Mouse (Mus musculus) kidney, embryonic 16.5 days (tissue): ENCODE measurements around the gene Ubqln4. TPM values are rescaled to one million over a fixed set of nuclear protein-coding genes. Genes with fewer than 3 reads are reported as not detected.
A peak's percentile ranks its signal among the peaks of the same experiment; 100 is the strongest.

ENCODE experiments used
- ATAC-seq: fragments of 200-750 bp; cut with Nextera tagmentation; 2 replicates; pipeline ENCODE4 v1.8.0; 2017; ENCODE audit warnings: moderate TSS enrichment; ENCODE audit not compliant: low FRiP score, low TSS enrichment
- H3K27ac ChIP-seq: fragments of 300-500 bp; sonication (generic); 2 replicates; pipeline ENCODE4 v1.5.1; 2014; ENCODE audit warnings: low read length
- H3K27me3 ChIP-seq: fragments of 300-500 bp; sonication (generic); 2 replicates; pipeline ENCODE4 v1.6.1; 2014; ENCODE audit warnings: low read length, control low read depth, mixed read lengths; ENCODE audit not compliant: insufficient read depth
- H3K36me3 ChIP-seq: fragments of 300-500 bp; sonication (generic); 2 replicates; pipeline ENCODE4 v1.6.1; 2014; ENCODE audit warnings: low read length, control low read depth, mixed read lengths; ENCODE audit not compliant: insufficient read depth
- H3K4me1 ChIP-seq: fragments of 300-500 bp; sonication (generic); 2 replicates; pipeline ENCODE4 v1.6.1; 2014; ENCODE audit warnings: low read length, control low read depth, mixed read lengths; ENCODE audit not compliant: insufficient read depth
- H3K4me2 ChIP-seq: fragments of 300-500 bp; sonication (generic); replicated peaks from 2 replicates; pipeline ENCODE4 v1.6.1; 2014; ENCODE audit warnings: low read depth, low read length
- H3K4me3 ChIP-seq: fragments of 300-500 bp; sonication (generic); 2 replicates; pipeline ENCODE4 v1.5.1; 2014; ENCODE audit warnings: mild to moderate bottlenecking, low read length
- H3K9ac ChIP-seq: fragments of 300-500 bp; sonication (generic); replicated peaks from 2 replicates; pipeline ENCODE4 v1.6.1; 2014; ENCODE audit warnings: low read length
- H3K9me3 ChIP-seq: fragments of 300-500 bp; sonication (generic); 2 replicates; pipeline ENCODE4 v1.6.1; 2016; ENCODE audit warnings: low read length, control low read depth
- WGBS: fragments of 180-500 bp; shearing (Covaris S2); extraction: QIAGEN DNeasy Blood & Tissue Kit; methylation state at CpG from one replicate; pipeline ENCODE4 v1.1.7; 2014; 5-methylcytosine and 5-hydroxymethylcytosine counted together
- polyA plus RNA-seq: library from polyadenylated mRNA; unstranded; fragments of >200 nt; fragmentation: Nextera tagmentation; extraction: Ambion mirVana; gene quantifications from 2 replicates; pipeline ENCODE4 v1.2.1, GENCODE M21; 2015

The Ubqln4 gene
- polyA plus RNA-seq, result 52.7 and 57.8 TPM in 2 replicates

- 0% methylated on average over 18 of the region's 37 CpGs for WGBS
Observed at GRCm38 (mm10) chr3:88553525-88553879, at the start of gene Ubqln4. Gene Ubqln4 (plus strand): TSS chr3:88553758.

DNA sequence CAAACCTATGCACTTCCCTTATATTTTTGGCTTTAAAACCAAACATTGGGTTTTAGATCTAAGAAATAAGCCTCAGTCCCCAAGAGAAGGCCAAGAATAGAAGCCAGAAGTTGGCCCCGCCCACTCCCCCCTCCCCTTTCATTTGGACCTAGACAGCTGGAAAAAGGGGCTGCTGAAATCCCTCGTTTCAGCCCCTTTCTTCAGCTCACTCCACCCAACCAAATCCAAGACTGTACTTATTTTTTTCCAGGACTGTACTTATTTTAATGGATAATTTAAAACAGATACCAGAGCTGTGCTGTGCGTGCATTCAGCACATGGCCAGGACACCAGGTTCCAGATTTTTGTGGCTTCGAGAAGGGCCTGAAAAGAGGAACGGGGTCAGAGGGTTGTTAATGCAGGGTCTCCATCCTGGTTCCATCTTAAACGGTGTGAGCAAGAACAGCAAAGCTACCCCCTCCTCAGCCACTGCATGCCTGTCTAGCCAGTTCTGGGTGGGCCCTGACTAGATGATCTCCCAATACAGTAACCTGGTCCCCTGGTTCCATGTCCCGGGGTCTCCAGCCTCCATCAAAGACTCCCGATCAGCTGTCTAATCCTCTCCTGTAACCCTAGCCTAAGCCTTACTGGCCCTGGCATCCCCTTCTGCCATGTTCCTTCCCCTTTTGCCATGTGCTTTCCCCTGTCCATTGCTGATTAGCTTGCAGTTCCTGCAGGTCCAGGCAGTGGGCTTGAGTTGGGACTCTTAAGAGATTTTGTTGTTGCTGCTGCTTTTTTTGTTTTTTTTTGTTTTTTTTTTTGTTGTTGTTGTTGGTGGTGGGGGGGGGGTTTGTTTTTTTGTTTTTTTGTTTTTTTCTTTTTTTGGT lies 49.4 kb upstream of the Ubqln4 start:
- Histone ChIP-seq H3K4me2 (peak overlapping the region; percentile 96; the same call in 1 of the 2 replicates), H3K4me3 (no peak overlapping the region), H3K36me3 (no peaks in the 10 kb centered on the region)

More at GRCm38 (mm10) chr3:88553525-88553879, at the start of gene Ubqln4:
- Histone ChIP-seq H3K4me1 (peaks cover 23% of the 10 kb centered on the region), H3K27ac (peak within 1 kb of the TSS; percentile 99), H3K36me3 (peaks cover 28% of the 10 kb centered on the region), H3K27me3 (no peaks in the 10 kb centered on the region), H3K9me3 (no peaks in the 10 kb centered on the region), H3K4me2 (peak within 1 kb of the TSS; percentile 91), H3K9ac (peak within 1 kb of the TSS; percentile 95), H3K4me3 (peak within 1 kb of the TSS; percentile 95)
- peak; percentile 92 for ATAC-seq

DNA sequence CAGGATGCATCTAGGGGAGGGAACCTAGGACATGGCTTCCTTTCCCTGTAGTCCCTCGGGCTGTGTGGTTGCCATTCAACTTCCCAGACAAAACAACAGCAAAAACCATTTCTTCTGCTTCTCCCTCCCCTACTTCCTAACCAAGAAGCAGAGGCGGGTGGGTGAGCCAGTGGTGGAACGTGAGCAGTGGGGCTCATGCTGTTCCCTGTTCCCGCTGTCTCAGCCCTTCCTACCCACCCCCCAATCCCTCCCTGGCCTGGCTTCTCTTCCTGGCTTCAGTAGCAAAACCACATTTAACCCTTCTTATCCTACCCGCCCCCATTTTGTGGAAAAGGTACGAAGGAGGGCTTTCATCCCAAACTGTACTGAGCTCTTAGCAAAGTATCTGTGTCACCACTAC lies 48.5 kb upstream of the Ubqln4 start:
- WGBS, result 65% methylated on average over 6 of the region's 6 CpGs
- H3K4me1 ChIP-seq, result peaks cover 49% of the 10 kb centered on the region

More for the DNA sequence above, 49.4 kb upstream of the Ubqln4 start:
- no peaks in the 10 kb centered on the region for H3K27me3 ChIP-seq
- peaks cover 46% of the 10 kb centered on the region for H3K4me1 ChIP-seq
- WGBS, result 54% methylated on average over 8 of the region's 8 CpGs
- no peaks in the 10 kb centered on the region for H3K9me3 ChIP-seq
- H3K27ac ChIP-seq, result peak overlapping the region; percentile 79
- H3K9ac ChIP-seq, result peak overlapping the region; percentile 37; the same call in 1 of the 2 replicates
- ATAC-seq, result no peak

DNA sequence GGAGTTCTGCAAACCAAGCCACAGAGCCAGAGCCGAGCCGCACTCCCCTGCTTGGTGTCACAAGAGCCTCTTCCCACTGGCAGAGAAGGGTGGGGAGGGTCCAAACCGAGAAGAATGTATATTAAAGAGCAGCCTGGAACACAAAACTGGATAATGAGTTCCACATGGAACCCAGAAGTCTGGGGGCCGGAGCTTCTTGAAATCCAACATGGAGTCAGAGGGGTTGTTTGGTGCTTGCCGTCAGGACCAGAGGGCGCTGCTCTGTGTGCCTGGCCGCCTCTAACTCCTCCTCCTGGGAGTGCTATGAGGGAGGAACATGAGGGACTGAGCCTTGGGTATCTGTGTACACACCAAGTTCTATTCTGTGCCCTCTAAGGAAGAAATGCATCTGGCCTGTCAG lies 47.8 kb upstream of the Ubqln4 start:
- no peak for ATAC-seq
- Histone ChIP-seq H3K9me3 (no peaks in the 10 kb centered on the region), H3K9ac (no peak overlapping the region), H3K4me1 (peaks cover 49% of the 10 kb centered on the region), H3K4me2 (no peak overlapping the region), H3K36me3 (no peaks in the 10 kb centered on the region), H3K27me3 (no peaks in the 10 kb centered on the region), H3K4me3 (no peak overlapping the region), H3K27ac (no peak overlapping the region)
- 52% methylated on average over 7 of the region's 7 CpGs for WGBS

More for the DNA sequence above, 48.5 kb upstream of the Ubqln4 start:
- Histone ChIP-seq H3K9ac (no peak overlapping the region), H3K36me3 (no peaks in the 10 kb centered on the region), H3K4me3 (no peak overlapping the region), H3K9me3 (no peaks in the 10 kb centered on the region), H3K27ac (no peak overlapping the region), H3K27me3 (no peaks in the 10 kb centered on the region), H3K4me2 (no peak overlapping the region)
- ATAC-seq, result no peak

- peak overlapping the region; percentile 47 for H3K4me3 ChIP-seq
- H3K27ac ChIP-seq, result peak overlapping the region; percentile 81
- H3K27me3 ChIP-seq, result no peaks in the 10 kb centered on the region
- H3K9me3 ChIP-seq, result no peaks in the 10 kb centered on the region
- H3K36me3 ChIP-seq, result no peaks in the 10 kb centered on the region
- peaks cover 41% of the 10 kb centered on the region for H3K4me1 ChIP-seq
- H3K4me2 ChIP-seq, result peak overlapping the region; percentile 67
- ATAC-seq, result peak; percentile 7
- 74% methylated on average over 3 of the region's 3 CpGs for WGBS
- H3K9ac ChIP-seq, result peak overlapping the region; percentile 70
Observed at GRCm38 (mm10) chr3:88509250-88509649, 44.3 kb upstream of the Ubqln4 start.

GRCm38 (mm10) chr3:88509692-88510420 lies 43.7 kb upstream of the Ubqln4 start, which contains the start of gene Lmna:
Gene Lmna (minus strand): TSS chr3:88509956.
- Histone ChIP-seq H3K4me2 (peak within 1 kb of the TSS; percentile 67), H3K27ac (peak within 1 kb of the TSS; percentile 81), H3K9me3 (no peaks in the 10 kb centered on the region), H3K27me3 (no peaks in the 10 kb centered on the region), H3K36me3 (no peaks in the 10 kb centered on the region), H3K4me3 (peak within 1 kb of the TSS; percentile 47), H3K4me1 (peaks cover 40% of the 10 kb centered on the region), H3K9ac (peak within 1 kb of the TSS; percentile 70)
- peak; percentile 96 for ATAC-seq
- under 1% methylated on average over 31 of the region's 31 CpGs for WGBS

GRCm38 (mm10) chr3:88510421-88511289 lies 42.9 kb upstream of the Ubqln4 start:
- ATAC-seq, result no peak; the same call in 1 of the 2 replicates
- H3K27ac ChIP-seq, result peak overlapping the region; percentile 81
- no peaks in the 10 kb centered on the region for H3K36me3 ChIP-seq
- WGBS, result 46% methylated on average over 13 of the region's 13 CpGs
- peaks cover 40% of the 10 kb centered on the region for H3K4me1 ChIP-seq
- no peaks in the 10 kb centered on the region for H3K9me3 ChIP-seq
- H3K9ac ChIP-seq, result peak overlapping the region; percentile 70
- no peaks in the 10 kb centered on the region for H3K27me3 ChIP-seq
- H3K4me3 ChIP-seq, result peak overlapping the region; percentile 47
- H3K4me2 ChIP-seq, result peak overlapping the region; percentile 67

DNA sequence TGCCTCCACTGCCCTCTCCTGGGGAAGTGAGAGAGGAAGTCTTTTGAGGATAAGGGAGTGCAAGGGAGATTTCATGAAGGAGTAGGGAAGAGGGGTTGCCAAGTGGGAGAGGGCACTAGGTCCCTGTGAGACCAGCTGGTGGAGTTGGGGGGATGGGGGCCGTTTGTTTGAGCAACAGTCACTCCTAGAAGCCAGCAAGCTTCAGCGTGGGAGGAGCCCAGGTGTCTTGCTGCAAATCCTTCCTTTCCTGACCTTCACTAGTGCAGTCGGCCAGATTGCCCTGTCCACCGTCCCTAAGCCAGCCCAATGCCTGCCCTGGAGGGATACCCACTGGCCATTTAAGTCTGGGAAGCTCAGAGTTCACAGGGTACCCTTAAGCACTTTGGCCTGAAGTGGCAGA lies 42.0 kb upstream of the Ubqln4 start:
- Histone ChIP-seq H3K27me3 (no peaks in the 10 kb centered on the region), H3K4me1 (peaks cover 40% of the 10 kb centered on the region), H3K4me3 (no peak overlapping the region), H3K9me3 (no peaks in the 10 kb centered on the region), H3K27ac (no peak overlapping the region), H3K4me2 (no peak overlapping the region), H3K9ac (peak overlapping the region; percentile 36; the same call in 1 of the 2 replicates), H3K36me3 (no peaks in the 10 kb centered on the region)
- ATAC-seq, result no peak
- WGBS, result 39% methylated on average over 4 of the region's 4 CpGs
